ENCODE assay signal across 8 mouse cellular contexts in genomic region chr4:133751521-133752448, GRCm38 (mm10). TPM values are rescaled to one million over a fixed set of nuclear protein-coding genes. Genes with fewer than 3 reads are reported as not detected.
DNase-seq lines count a peak whose midpoint lies in the region; ATAC-seq and TF ChIP-seq lines count a peak whose summit lies in the region.

No protein-coding gene starts in this region.

- H3K27me3 ChIP-seq in G1E (ENCODE audit: insufficient read depth, low read length), result no peaks in the 10 kb centered on the region
- H3K27me3 ChIP-seq in erythroblast, embryonic 14.5 days (ENCODE audit: control insufficient read depth), result no peaks in the 10 kb centered on the region
- no peaks in the 10 kb centered on the region for H3K27me3 ChIP-seq in heart, postnatal 0 days (ENCODE audit: control insufficient read depth, insufficient read depth, low read length)
- no peaks in the 10 kb centered on the region for H3K27me3 ChIP-seq in lung, embryonic 16.5 days (ENCODE audit: control insufficient read depth, insufficient read depth, low read depth, low read length)

- no peaks in the 10 kb centered on the region for H3K9me3 ChIP-seq in G1E (replicated peaks)
- no peaks in the 10 kb centered on the region for H3K9me3 ChIP-seq in erythroblast, embryonic 14.5 days (ENCODE audit: control insufficient read depth, low read length)
- no peaks in the 10 kb centered on the region for H3K9me3 ChIP-seq in heart, postnatal 0 days (replicated peaks; ENCODE audit: control insufficient read depth, low read length)
- no peaks in the 10 kb centered on the region for H3K9me3 ChIP-seq in lung, embryonic 16.5 days (ENCODE audit: control insufficient read depth, low read length)

- H3K9ac ChIP-seq in heart, postnatal 0 days (replicated peaks; ENCODE audit: low read depth, low read length), result peak overlapping the region; percentile 100
- H3K9ac ChIP-seq in lung, embryonic 16.5 days (ENCODE audit: low read length), result peak overlapping the region; percentile 99

- peak overlapping the region; percentile 80 for H3K4me3 ChIP-seq in G1E (ENCODE audit: low read depth, low read length)
- H3K4me3 ChIP-seq in erythroblast, embryonic 14.5 days (replicated peaks), result peak overlapping the region; percentile 94
- H3K4me3 ChIP-seq in heart, postnatal 0 days (ENCODE audit: low read depth, low read length), result peak overlapping the region; percentile 95
- H3K4me3 ChIP-seq in lung, embryonic 16.5 days (ENCODE audit: low read length), result peak overlapping the region; percentile 99

- peaks cover 52% of the 10 kb centered on the region for H3K4me1 ChIP-seq in G1E (ENCODE audit: insufficient read depth, low read depth, low read length)
- H3K4me1 ChIP-seq in erythroblast, embryonic 14.5 days (ENCODE audit: control insufficient read depth), result peaks cover 61% of the 10 kb centered on the region
- peaks cover 42% of the 10 kb centered on the region for H3K4me1 ChIP-seq in heart, postnatal 0 days (ENCODE audit: control insufficient read depth, insufficient read depth)
- peaks cover 44% of the 10 kb centered on the region for H3K4me1 ChIP-seq in lung, embryonic 16.5 days (replicated peaks; ENCODE audit: control insufficient read depth, insufficient read depth, low read length)

- ATAC-seq in G1E (ENCODE audit: extremely low read depth, insufficient number of reproducible peaks, low FRiP score, poor library complexity, severe bottlenecking), result peak; percentile 48; the same call in 1 of the 2 replicates
- peak; percentile 57 for ATAC-seq in heart, postnatal 0 days (ENCODE audit: insufficient read depth, low read depth)
- ATAC-seq in lung, embryonic 16.5 days (ENCODE audit: low read depth), result no peak

- peak overlapping the region; percentile 99 for H3K27ac ChIP-seq in heart, postnatal 0 days (ENCODE audit: low read depth)
- H3K27ac ChIP-seq in lung, embryonic 16.5 days (ENCODE audit: low read length), result peak overlapping the region; percentile 100

- peak overlapping the region; percentile 76 for H3K4me2 ChIP-seq in heart, postnatal 0 days (ENCODE audit: low read depth, low read length)
- H3K4me2 ChIP-seq in lung, embryonic 16.5 days (ENCODE audit: low read depth, low read length), result peak overlapping the region; percentile 81

- TF ChIP-seq CTCF in G1E (IDR thresholded peaks at IDR 0.05; ENCODE audit: low read depth, low read length), result no peak
- no peak for TF ChIP-seq CTCF in brain, embryonic 14.5 days (IDR thresholded peaks at IDR 0.05; ENCODE audit: borderline replicate concordance, extremely low read depth, insufficient read depth, insufficient read length)
- no peak for TF ChIP-seq CTCF in heart, postnatal 0 days (IDR thresholded peaks at IDR 0.05; ENCODE audit: low read depth)

- under 1% methylated on average over 22 of the region's 31 CpGs for WGBS in heart, postnatal 0 days
- WGBS in lung, embryonic 16.5 days, result under 1% methylated on average over 30 of the region's 31 CpGs

- peak; percentile 80 for DNase-seq in G1E (ENCODE audit: low spot score)
- peak; percentile 94 for DNase-seq in brain, embryonic 14.5 days (ENCODE audit: low read depth)
- DNase-seq in heart, postnatal 0 days (ENCODE audit: low spot score), result peak; percentile 98
- peak; percentile 52 to 76 for DNase-seq in kidney, postnatal 36 days
- peak; percentile 21 for DNase-seq in ovary, postnatal 14 days (ENCODE audit: low spot score)
- DNase-seq in urinary bladder, postnatal 14 days (ENCODE audit: low spot score), result no peak

- TF ChIP-seq POLR2A in brain, embryonic 14.5 days (IDR thresholded peaks at IDR 0.05; ENCODE audit: borderline replicate concordance, extremely low read depth, insufficient read depth, insufficient read length, poor library complexity, severe bottlenecking), result no peak

- TF ChIP-seq EP300 in heart, postnatal 0 days (IDR thresholded peaks at IDR 0.05; ENCODE audit: low read depth), result no peak

- H3K36me3 ChIP-seq in G1E (replicated peaks), result peaks cover 43% of the 10 kb centered on the region
- peaks cover 40% of the 10 kb centered on the region for H3K36me3 ChIP-seq in erythroblast, embryonic 14.5 days (ENCODE audit: control insufficient read depth)
- H3K36me3 ChIP-seq in heart, postnatal 0 days (replicated peaks; ENCODE audit: control insufficient read depth, insufficient read depth, low read length), result no peaks in the 10 kb centered on the region
- peaks cover 3% of the 10 kb centered on the region for H3K36me3 ChIP-seq in lung, embryonic 16.5 days (ENCODE audit: control insufficient read depth, insufficient read depth, low read length)

RNA-seq across cellular contexts. Expression of gene Arid1a, which starts 4.8 kb away (rescaled TPM):
- total RNA-seq in G1E (2014; fragmentation: Nextera tagmentation) (224 and 240 TPM in 2 replicates), G1E (2017) (21.4 and 22.2 TPM in 2 replicates)
- polyA plus RNA-seq in G1E (2012), result 124 and 205 TPM in 2 replicates
- 75.4 and 121 TPM in 2 replicates for polyA plus RNA-seq in brain, embryonic 14.5 days (2012; rRNA removed)
- 2.3 and 2.6 TPM in 2 replicates for polyA plus RNA-seq in erythroblast, embryonic 14.5 days (2012)
- total RNA-seq in heart, postnatal 0 days (2014; rRNA removed; ENCODE audit: low replicate concordance), result 27.9 and 33.3 TPM in 2 replicates
- polyA plus RNA-seq in heart, postnatal 0 days (2015; fragmentation: Nextera tagmentation; extraction: Ambion mirVana), result 9.7 and 10.1 TPM in 2 replicates
- 28.4 and 28.9 TPM in 2 replicates for polyA plus RNA-seq in lung, embryonic 16.5 days (2015; fragmentation: Nextera tagmentation; extraction: Ambion mirVana)
